Mouse (Mus musculus) kidney, postnatal 4 days (tissue): ENCODE results near the gene Nfatc2ip.
A peak's percentile ranks its signal among the peaks of the same experiment; 100 is the strongest.
"Not testable (repeated sequence)": the region's sequence is repeated elsewhere in the genome, so short reads cannot be mapped to it uniquely, and the experiment has no call there.

Source experiments
- DNase-seq, 2 experiments: peaks; one replicate each; pipeline ENCODE4 v3.0.0; 2021; ENCODE audit warnings: mixed read lengths in 2 of 2

Nfatc2ip gene

GRCm38 (mm10) chr7:126408686-126409085 lies 12.1 kb upstream of the Nfatc2ip start:
- DNase-seq, result peak in 1 of 2 experiments; percentile 20

GRCm38 (mm10) chr7:126402518-126402917 lies 6.0 kb upstream of the Nfatc2ip start:
- not testable (repeated sequence) for DNase-seq

DNA sequence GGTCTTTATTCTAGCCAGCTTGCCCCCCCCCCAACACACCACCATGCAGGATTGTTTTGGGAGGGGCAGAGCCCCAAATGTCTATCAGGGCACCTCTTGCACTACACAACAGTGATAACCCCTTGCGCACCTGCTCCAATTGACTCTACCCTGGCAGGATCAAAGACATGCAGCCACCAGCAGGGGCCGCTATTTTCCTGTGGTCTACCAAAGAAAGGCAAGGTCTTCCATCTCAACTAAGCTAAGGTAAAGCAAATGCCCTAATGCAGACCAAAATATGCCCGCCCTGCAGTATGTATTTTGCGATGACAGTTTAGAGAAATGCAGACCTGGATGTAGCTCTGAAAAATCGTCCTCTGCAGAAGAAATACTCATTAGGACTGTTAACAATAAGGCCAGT lies 3.0 kb upstream of the Nfatc2ip start:
- peak; percentile 92 for DNase-seq

DNA sequence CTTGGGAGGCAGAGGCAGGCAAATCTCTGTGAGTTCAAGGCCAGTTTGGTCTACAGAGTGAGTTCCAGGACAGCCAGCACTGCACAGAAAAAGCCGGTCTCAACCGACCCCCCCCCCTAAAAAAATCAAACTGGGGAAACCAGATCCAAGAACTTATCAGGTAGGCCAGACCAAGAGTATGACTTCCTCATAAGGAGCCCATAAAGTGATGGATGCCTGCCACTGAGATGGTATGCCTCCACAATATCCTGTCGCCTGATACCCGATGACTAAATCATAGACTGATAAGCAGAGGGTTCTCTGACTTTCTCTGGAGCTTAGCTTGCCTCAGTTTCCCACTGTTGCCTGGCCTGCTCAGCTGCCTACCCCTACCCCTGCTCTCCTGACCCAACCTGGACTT lies 1.3 kb upstream of the Nfatc2ip start:
- DNase-seq, result no peak

- DNase-seq, result no peak
Measured at GRCm38 (mm10) chr7:126397221-126397620, 684 bp upstream of the Nfatc2ip start.

- DNase-seq, result not testable (repeated sequence)
Measured at GRCm38 (mm10) chr7:126392086-126392884, 4.3 kb downstream of the Nfatc2ip start.

DNA sequence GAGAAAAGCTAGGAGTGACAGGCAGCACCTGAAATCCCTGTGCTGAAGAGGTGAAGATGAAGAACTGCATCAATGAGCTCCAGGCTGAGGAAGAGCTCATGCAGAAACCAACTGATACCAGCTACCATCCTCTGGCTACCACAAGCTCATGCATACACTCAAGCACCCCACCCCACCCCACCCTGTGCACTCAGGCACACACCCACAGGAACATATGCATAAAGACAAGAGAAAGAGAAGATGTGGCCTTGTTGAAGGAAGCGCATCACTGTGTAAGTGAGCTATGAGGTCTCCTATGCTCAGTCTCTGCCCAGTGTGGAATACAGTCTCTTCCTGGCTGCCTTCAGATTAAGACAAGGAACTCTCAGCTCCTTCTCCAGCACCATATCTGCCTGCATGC lies 8.4 kb downstream of the Nfatc2ip start:
- no peak for DNase-seq

GRCm38 (mm10) chr7:126383565-126383964 lies 13.0 kb downstream of the Nfatc2ip start:
- DNase-seq, result no peak

GRCm38 (mm10) chr7:126377278-126378158 lies 19.0 kb downstream of the Nfatc2ip start, which contains the start of gene Spns1:
Spns1 (minus strand) TSS chr7:126377450.
- DNase-seq, result peak; percentile 97 to 98

GRCm38 (mm10) chr7:126376903-126377277 lies 19.6 kb downstream of the Nfatc2ip start:
- no peak for DNase-seq

DNA sequence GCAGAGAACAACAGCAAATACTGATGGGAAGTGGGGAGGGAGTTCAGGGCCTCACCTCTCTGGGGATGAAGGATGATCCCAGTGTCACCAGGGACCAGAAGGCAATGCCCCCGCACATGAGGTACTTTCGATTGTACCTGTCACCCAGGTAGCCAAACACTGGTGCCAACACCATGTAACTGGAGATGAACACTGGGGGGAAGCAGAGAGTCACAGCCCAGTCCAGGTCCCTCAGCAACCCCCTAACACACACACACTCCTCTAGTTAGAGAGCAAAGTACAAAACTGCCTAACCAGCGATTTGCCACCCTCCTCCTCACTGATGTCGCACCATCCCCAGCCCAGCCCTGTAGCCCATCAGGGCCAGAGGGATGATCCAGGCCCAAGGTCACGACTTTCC lies 21.5 kb downstream of the Nfatc2ip start:
- no peak for DNase-seq

DNA sequence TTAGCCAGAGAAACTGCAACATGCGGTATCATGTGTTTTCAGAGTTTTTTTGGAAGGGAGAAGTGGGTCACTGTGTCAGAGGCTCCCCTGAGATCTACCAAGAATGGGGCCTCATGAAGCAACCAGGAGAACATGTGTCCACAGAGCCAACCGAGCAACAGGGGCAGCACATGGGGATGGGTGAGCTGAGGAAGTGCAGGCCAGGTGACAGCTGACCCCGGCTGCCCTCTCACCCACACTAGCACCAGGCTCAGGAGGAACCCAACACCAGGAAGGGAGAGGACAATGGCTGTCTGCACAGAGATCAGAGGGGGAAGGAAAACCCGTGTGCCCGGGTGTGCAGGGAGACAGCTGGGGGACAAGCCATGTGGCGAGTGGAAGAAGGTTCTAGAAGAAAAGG lies 22.0 kb downstream of the Nfatc2ip start:
- no peak for DNase-seq

GRCm38 (mm10) chr7:126373007-126373406 lies 23.5 kb downstream of the Nfatc2ip start:
- no peak for DNase-seq

GRCm38 (mm10) chr7:126369393-126369792 lies 27.1 kb downstream of the Nfatc2ip start, which contains the start of gene Lat:
Lat (minus strand) TSS chr7:126369570.
- DNase-seq, result peak in 1 of 2 experiments; percentile 10

DNA sequence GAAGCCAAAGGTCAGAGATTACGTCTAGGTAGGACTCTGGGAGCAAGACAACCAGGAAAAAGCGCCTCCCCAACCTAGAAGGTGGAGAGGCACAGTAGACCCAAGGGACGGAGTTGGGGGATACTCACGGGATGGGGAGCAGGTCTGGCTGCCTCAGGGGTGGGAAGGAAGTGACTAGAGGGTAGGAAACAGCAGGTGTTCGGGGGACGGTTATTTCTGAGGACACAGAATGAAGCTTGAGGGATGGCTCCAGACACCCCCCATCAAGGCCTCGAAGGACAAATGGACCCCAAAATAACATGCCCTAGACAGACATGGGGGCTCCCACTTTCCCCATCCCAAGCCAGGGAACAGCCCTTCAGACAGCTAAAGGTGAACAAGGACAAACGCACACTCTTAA lies 28.2 kb downstream of the Nfatc2ip start:
- no peak for DNase-seq

DNA sequence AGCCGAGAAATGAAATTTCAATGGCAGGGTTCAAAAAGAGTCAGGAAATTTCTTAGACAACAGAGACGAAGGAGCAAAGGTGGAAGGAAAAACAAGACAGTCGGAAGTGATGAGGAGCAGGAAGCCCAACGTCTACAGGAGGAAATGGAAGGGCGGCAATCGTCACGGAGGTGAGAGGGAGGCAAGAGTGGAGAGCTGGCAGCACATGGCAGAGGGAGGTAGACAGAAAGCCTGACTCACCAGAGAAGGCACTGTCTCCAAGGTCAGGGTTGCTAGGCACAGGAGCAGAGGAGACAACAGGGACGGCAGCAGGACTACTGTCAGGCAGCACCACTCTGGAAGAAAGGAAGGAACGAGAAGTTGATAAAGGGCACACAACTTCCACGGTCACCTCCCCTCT lies 28.9 kb downstream of the Nfatc2ip start:
- DNase-seq, result no peak

GRCm38 (mm10) chr7:126363038-126363437 lies 33.5 kb downstream of the Nfatc2ip start:
- DNase-seq, result no peak

GRCm38 (mm10) chr7:126359049-126359448 lies 37.5 kb downstream of the Nfatc2ip start:
- DNase-seq, result peak in 1 of 2 experiments; percentile 31

- no peak for DNase-seq
Measured at GRCm38 (mm10) chr7:126358413-126358812, 38.1 kb downstream of the Nfatc2ip start.

- no peak for DNase-seq
Measured at GRCm38 (mm10) chr7:126357838-126358237, 38.7 kb downstream of the Nfatc2ip start.

DNA sequence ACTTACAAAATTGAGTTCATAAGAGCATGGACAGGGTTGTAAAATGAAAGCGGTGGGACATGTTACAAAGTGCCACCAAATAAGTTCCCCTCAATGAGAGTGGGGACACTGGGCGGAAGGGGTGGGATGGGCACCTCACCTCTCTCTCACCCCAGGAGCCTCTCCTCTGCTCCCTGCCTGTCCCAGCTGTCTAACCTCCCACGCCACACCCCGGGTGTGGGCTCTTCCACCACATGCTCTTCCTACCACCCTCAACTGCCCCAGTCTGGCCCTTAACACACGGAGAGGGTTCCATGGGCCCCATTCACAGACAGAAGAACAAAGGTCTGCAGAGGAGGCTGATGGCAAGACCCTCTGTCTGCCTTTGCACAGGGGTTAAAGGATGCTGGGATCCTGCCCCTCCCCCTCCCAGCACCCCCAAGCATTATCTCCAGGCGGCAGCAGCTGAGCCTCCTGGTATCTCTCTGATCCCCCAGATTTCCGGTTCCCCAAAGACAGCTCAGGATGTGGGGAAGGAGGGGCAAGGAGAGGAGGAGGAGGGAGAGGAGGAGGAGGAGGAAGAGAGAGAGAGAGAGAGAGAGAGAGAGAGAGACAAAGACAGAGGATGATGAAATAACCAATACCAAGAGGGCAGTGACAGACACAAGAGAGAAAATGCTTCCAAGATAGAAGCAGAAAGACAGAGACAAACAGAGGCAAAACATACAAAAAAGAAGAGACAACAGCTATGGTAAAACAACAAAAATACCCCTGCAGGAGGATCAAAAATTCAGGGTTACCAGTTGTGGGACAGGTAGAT lies 39.5 kb downstream of the Nfatc2ip start:
- no peak for DNase-seq

- DNase-seq, result no peak
Measured at GRCm38 (mm10) chr7:126355847-126356597, 40.5 kb downstream of the Nfatc2ip start.
